Mouse (Mus musculus) gastrocnemius, postnatal 36 days (tissue): Measurements from ENCODE around the gene Lrrc73. TPM values are rescaled to one million over a fixed set of nuclear protein-coding genes. Genes with fewer than 3 reads are reported as not detected.

ENCODE experiments used
- DNase-seq, 2 experiments: peaks; one replicate each; pipeline ENCODE4 v3.0.0; 2022
- intact Hi-C: fragments of 180-260 bp; cut with DNase I; formaldehyde crosslinking; loops from one replicate; pipeline ENCODE4 v1.15.1; 2025
- long read RNA-seq, 2 experiments: library from polyadenylated mRNA; stranded (forward); transcript quantifications; one replicate each; pipeline ENCODE4 v2.0.0; 2021
- total RNA-seq, 2 experiments: library from RNA; stranded (reverse); gene quantifications; 2 replicates each; pipeline ENCODE4 v1.2.3; 2021

The Lrrc73 gene
- under 1 TPM; 0.23 to 0.39 TPM for total RNA-seq
- long read RNA-seq, experiment 1, partial matches to known transcripts, result 0 of 1 reads
- long read RNA-seq, experiment 1, other reads (novel, unspliced or antisense), result 1 of 1 reads
- long read RNA-seq, experiment 2, result 0 reads

DNA sequence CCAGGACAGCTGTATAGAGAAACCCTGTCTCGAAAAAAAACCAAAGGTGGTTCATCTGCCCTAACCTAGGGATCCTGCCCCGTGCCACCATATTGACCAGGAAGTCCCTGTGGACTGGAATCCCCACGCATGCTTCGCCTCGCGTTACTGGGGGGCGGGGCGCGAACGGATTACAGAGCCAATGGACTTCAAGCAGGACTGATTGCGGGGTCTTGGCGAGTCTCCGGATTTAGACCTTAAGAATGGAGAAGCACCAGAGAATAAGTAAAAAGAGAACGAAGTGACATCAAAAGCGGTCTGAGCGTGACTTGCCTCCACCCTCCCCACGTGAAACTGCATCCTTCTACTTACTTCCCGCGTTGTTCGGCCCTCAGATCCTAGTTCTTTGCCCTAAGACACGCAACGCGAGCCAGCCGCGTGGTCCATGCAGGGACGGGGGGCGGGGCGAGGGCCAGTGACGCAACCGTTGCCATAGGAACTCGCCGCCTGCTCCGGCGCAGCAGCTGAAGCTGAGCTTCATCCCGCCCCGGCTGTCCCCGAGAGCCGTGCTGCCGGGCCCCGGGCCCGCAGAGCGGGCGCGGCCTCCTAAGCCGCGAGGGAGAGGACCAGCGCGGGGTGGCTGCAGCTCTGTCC, at the start of gene Lrrc73:
Gene Lrrc73, plus strand, starts transcription at position 80 of the 633 bp plus-strand sequence.
- DNase-seq, result peak; percentile 88
- intact Hi-C loops, result no loop called here

DNA sequence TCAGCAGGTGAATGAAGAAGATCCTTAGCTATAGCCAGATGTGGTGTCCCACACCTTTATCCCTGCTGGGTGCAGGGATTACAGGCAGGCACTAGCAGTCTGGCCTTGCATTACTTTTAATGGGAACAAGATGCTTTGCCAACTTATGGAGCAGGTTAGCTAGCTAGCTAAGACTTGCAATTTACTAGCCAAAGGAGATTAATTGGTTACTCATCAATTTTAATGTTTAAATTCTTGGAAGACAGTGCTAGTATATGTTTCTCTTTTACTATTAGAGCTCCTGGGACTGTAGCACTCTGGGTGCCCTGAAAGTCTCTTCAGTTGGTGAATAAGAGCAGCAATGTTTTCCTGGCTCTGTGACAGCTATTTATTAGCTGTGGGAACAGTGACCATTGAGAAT, 46.7 kb upstream of the Lrrc73 start:
- intact Hi-C loops, result no loop called here
- DNase-seq, result no peak

DNA sequence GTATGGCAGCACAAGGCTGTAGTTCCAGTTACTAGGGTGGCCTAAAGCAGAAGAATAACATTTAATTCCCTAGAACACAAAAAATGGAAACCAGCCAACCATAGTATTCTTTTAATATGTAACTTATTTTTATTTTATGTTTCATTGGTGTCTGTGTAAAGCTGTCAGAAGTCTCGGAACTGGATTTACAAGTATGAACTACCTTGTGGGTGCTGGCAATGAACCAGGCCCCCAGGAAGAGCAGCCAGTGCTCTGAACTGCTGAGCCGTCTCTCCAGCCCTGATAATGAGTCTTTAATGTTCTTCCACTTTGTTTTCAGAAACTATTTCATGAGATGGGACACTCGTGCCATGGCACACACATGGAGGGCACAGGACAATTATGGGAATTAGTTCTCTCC, 42.8 kb upstream of the Lrrc73 start:
- intact Hi-C loops, result no loop called here
- DNase-seq, result no peak

DNA sequence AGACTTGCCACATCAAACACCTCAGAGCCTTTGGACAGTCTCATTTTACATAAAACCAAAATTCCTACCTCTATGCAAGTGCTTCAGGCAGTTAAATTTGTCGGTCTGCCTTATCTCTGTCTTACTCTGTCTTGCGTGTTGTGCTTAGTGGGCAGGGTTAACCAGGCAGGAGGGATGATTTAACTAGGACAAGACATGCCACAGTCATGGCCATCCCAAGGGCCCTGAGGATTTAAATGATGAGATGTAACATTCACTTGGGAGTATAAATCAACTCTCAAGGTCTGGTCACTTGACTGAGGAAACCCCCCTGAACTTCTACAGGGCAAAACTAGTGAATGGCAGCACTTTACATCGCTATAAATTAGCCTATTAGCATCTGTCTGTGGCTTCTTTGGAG, 31.7 kb upstream of the Lrrc73 start:
- intact Hi-C loops, result no loop called here
- no peak for DNase-seq

DNA sequence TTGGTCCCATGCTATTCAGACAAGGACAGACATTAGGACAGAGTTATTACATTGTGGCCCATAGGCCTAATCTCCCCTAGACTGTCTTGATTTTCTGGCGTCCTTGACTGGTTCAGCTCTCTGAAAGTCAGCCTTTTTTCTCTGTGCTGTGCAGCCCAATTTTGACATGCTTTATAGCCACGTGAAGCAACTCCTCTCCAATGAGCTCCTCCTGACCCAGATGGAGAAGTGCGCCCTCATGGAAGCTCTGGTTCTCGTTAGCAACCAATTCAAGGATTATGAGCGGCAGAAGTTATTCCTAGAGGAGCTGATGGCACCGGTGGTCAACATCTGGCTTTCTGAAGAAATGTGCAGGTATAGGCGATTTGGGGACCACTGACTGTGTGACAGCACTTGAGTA, 25.8 kb upstream of the Lrrc73 start:
- DNase-seq, result no peak
- intact Hi-C loops, result no loop called here

DNA sequence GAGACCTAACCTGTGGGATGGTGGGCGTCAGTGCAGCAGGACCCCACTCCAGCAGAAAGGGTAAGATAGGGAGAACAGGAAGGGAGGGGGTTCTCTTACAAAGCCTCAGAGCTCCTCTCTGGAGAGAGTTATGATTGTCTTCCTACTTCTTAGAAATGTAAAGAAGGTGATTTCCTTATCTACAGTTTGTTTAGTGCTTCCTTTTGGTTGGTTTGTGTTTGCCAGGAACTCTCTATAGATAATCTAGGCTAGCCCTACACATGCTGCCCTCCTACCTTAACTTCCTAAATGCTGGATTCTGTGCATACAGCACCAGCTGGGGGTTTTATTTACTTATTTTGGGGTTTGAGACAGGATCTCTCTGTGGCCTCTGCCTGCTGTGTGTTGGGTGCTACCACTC, 17.3 kb upstream of the Lrrc73 start:
- intact Hi-C loops, result no loop called here
- no peak for DNase-seq

DNA sequence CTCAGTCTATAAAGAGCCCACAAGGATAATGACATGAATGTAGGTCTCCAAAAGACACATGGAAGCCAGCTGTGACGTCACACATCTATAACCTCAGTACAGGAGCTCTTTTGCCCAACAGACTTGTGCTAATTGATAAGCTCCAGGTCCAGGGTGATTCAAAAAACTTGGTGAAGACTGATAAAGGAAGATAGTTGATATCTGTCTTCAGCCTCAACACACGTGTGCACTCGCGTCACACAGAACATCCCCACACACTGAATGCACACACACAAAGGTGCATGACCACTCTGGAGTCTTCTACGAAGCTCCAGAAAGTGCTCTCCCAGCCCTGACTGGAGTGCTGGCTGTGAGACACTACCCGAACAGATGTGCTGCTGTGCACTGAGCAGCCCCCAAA, 16.3 kb upstream of the Lrrc73 start:
- intact Hi-C loops, result no loop called here
- DNase-seq, result no peak

DNA sequence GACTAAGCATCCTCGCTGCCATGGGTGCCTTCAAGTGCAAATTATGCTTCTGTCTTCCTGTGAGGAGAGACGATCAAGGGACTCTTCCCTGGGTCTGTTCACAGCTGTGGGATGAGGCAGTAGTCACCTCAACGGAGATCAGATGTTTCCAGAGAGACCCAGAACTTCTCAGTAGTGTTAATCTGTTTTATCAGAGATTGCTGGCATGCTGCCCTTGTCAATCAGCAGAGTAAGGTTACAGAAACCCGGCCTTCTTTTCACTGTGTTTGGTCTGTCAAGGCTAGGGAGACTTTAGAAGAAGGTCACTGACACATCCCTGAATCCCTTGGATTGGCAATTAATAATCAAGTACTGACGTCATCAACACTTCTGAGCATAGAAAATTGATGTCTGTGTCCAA, 15.9 kb upstream of the Lrrc73 start:
- DNase-seq, result no peak
- intact Hi-C loops, result no loop called here

DNA sequence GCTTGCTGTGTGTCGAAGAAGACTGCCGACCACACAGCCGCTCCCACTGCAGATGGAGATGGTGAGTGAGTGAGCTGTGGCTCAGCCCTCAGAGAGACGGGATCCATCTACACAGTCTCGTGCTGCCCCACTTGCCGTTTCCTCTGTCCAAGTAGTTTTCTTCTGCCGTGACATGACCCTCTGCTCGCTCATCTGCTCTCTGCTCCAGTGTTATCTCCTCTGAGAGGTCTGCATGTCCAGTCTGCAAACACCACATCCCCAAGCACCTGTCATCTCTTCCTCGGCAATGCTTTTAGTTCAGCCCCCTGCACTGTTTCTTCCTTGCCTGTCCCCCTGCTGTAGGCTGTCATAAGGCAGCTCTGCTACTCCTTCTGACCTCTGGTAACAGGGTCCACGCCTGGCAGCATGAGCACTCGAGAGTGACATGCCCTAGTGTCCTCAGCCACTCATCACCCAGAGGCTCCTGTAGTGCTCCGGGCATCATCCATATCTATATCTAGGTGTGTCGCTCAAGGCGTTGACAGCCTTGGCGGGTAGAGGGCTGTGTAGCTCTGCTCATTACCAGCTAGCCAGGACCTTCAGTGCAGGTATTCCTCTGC, 13.7 kb upstream of the Lrrc73 start:
- intact Hi-C loops, result no loop called here
- no peak for DNase-seq

DNA sequence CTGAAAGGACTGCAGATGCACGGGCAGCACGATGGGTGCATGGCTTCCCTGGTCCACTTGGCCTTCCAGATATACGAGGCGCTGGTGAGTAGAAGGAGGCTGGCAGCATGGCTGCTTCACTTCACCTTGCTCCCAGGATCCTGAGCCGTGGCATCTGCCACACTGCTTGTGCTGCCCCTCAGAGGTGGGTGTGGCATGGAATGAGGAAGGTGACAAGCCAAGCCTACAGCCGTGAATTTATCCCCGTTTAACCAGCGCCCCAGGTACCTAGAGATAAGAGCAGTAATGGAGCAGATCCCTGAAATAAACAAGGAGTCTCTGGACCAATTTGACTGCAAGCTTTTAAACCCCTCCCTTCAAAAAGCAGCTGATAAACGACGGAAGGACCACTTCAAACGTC, 11.9 kb upstream of the Lrrc73 start:
- intact Hi-C loops, result no loop called here
- no peak for DNase-seq

DNA sequence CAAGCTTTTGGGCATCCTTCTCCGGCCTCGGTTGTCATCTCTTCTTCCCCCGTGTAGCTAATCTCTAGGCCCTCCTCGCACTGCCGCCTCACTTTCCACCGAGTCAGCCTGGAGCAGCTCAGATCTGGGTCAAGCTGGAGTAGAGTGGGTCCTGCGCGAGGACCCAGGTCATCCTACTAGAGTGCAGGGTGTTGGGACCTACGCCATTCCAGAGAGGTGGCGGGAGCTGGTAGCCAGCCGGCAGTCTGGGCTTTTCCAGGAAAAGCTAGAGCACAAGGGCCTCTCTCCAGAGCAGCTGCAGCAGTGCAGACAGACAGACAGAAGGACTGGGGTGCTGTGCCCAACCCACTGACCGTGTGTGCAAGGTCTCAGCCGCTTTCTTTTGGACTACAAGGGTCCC, 11.1 kb upstream of the Lrrc73 start:
- DNase-seq, result no peak
- intact Hi-C loops, result no loop called here

DNA sequence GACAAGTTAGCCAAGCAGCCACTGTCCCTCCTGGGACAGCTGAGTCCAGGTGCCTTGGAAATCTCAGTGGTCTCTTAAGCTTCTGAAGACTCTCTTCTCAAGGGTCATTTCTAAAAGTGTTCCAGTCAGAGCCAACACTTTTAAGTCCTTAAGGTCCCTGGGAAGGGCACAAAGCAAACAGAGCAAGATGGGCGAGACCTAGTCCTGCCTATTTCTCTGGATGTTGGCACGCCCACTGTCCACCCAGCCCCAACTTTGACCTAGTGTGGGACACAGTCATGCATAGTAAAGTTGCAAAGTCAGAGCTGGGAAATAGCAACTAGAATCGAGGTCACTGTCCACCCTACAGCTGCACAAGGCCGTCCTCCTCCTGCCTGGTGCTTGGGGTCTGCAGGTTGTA, 10.3 kb upstream of the Lrrc73 start:
- DNase-seq, result no peak
- intact Hi-C loops, result no loop called here

DNA sequence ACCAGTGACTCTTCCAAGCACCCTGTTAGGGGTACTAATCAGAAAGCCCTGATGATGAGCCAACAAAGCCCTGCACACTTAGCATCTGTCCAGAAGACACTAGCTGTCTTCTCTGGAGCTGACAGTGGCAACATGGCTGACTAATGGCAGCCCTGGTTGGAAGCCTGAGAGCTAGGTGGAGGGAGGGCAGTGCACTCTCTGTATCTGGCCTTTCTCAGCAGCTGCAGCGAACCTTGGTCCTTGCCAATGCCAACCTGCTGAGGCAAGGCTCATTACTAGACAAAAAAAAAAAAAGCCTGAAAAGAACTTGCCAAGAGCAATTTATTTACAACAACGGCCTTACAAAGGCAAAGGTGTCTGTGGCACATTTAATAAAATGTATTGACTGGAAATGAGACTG, 9.7 kb upstream of the Lrrc73 start:
- DNase-seq, result no peak
- intact Hi-C loops, result no loop called here

DNA sequence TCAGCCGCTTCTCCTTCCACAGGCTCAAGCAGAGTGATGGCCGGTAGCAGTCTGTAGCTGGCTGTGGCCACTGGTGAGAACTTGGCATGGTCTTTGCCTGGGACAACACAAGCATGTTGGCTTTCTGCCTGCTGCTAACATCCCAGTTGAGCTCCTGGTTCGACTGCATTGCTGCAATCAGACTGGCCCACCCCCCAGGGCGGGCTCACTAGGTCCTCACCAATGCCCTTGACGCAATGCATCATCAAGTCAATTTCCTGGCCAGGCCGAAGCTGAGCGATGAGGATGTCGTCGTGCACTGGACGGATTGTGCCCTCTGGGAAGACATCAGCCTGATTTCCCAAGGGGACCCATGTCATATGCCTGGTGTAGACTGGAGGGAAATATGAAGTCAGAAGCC, 8.8 kb upstream of the Lrrc73 start:
- intact Hi-C loops, result no loop called here
- no peak for DNase-seq

DNA sequence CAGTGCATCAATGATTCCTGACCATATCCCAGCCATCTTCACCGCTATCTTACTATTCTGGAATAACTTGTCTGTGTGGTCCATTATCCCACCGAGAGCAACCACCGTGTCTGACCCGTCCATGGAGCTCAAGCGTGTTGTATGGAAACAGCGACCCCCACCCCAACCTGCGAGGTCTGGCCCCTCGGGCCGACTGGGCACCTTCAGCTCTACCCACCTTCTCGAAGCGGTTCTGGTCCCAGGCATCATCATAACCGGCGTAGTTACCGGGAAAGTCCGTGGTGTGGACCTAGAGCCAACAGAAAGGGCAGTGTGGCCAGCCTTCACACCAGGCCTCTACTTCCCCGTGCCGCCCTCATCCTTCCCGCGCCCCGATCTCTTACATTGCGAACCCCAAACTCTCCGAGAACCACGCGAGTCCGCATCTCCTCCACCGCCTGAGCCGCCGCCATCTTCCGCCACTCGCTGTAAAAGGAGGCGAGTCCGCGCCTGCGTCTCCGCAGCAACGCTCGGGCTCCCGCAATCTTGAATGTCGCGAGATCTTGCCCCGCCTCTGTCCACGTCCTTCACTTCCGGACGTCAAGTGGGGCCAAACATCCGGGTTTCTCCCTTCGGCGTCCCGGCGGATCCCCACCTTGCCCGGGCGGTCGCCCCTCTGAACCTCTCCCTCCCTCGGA, 5.7 kb upstream of the Lrrc73 start, which contains the start of the genes Polr1c and Yipf3:
Gene Polr1c, minus strand, starts transcription at position 543 of the 677 bp plus-strand sequence.
Gene Yipf3, plus strand, starts transcription at position 569 of the 677 bp plus-strand sequence.
- peak; percentile 90 to 92 for DNase-seq
- intact Hi-C loops, result loop anchor here (5.0 kb wide), 1 partner anchor 45 kb away; the partner anchor contains the start of genes Polh and Xpo5

DNA sequence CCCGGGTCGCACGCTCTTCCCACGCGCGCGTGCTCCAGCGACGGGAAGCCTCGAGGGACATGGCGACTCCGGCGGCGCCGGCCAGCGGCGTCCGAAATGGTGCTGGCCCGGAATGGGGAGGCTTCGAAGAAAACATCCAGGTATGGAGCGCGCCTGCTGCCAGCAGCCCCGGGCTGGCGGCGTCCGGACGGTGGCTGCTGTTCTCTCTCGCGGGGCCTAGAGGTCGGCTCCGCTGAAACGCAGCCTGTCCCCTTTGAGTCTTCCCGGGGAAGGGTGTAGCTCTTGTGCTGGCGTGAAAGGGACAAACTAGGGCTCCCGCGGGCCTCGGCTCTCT, 5.2 kb upstream of the Lrrc73 start:
- no peak for DNase-seq
- intact Hi-C loops, result loop anchor here (5.0 kb wide), 1 partner anchor 46 kb away; the partner anchor contains the start of genes Polh and Xpo5

DNA sequence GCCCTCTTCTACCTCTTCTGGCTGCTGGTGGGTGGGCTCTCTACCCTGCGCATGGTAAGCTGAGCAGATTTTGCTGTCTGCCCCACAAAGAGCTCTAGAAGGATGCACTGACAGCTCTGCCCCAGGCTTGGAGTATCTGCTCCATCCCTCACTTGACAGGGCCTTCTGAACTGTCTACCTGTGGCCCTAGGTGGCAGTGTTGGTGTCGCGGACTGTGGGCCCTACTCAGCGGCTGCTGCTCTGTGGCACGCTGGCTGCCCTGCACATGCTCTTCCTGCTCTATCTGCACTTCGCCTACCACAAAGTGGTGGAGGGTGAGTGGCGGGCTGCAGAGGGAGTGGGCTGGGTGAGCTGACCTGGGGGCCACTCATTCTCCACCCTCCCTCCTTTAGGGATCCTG, 2.2 kb upstream of the Lrrc73 start:
- intact Hi-C loops, result no loop called here

DNA sequence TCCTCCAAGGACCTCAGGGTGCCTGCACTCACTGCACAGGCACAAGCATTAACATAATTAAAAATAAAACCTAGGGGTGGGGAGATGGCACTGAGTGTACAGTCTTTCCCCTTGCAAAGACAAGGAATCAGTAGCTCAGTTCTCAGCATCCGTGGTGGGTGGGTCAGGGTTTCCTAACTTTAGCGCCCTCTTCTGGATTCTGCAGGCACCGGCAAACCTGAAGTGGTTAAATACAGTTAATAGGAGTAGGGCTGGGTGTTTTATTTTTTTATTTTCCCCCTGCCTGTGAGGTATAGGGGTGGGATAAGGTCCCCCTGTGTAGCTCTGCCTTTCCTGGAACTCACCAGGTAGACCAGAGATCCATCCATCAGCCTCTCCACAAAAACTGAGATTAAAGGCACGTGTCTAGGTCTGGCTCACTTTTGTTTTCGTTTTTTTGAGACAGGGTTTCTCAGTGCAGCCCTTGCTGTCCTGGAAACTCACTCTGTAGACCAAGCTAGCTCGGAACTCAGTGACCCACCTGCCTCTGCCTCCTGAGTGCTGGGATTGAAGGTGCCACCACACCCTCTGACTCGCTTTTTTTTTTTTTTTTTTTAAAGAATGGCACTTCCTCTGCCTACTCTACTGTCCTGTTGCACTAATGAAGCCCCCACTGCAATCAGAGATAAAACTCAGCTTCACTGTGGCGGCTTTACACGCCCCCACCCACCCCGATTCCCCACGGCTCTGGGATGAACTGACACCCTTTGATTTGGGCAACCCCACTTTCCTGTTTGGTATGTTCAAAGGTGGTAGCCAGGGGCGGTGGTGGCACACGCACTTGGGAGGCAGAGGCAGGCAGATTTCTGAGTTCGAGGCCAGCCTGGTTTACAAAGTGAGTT, 520 bp upstream of the Lrrc73 start:
- intact Hi-C loops, result no loop called here
- DNase-seq, result no peak

More for the DNA sequence above, 2.2 kb upstream of the Lrrc73 start:
- no peak for DNase-seq

DNA sequence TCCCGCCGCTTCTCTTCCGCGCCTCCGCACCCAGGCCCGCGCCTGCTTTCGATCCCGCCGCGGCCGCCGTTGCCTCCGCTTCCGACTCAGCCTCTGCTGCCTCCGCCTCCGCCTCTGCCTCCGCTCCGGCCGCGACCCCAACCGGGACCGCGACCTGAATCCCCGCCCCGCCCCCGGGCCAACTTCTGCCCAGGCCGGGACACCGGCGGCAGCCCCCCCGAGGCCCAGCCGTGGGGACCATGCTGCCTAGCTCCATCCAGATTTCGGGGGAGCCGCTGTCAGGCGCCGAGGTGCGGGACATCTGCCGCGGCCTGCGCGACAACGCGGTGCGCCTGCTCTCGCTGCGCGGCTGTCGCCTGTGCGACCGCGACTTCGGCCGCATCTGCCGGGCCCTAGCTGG, 775 bp downstream of the Lrrc73 start:
- intact Hi-C loops, result no loop called here
- no peak for DNase-seq

DNA sequence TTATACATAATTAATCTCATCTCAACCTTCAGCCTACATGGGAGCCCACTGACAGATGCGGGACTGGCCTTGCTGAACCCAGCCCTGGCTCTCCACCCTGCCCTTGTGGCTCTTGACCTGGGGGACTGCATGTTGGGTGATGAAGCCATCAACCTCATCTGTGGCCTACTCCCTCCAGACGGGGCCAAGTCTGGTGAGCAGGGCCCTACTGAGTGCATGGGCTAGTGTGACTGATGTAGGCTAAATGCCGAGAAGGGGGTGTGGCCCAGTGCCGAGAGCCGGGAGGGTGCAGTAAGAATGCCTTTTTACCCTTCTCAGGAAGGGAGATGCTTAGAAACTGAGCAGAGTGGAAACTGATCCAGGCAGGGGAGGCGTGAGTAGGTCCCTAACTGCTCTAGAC, 1.8 kb downstream of the Lrrc73 start:
- intact Hi-C loops, result no loop called here
- no peak for DNase-seq
